Mouse (Mus musculus): ENCODE results near the gene Mfsd6l. TPM values are rescaled to one million over a fixed set of nuclear protein-coding genes. Genes with fewer than 3 reads are reported as not detected.

Mfsd6l gene
- polyA plus RNA-seq, 1 experiment from 2014 or later = not detected

DNA sequence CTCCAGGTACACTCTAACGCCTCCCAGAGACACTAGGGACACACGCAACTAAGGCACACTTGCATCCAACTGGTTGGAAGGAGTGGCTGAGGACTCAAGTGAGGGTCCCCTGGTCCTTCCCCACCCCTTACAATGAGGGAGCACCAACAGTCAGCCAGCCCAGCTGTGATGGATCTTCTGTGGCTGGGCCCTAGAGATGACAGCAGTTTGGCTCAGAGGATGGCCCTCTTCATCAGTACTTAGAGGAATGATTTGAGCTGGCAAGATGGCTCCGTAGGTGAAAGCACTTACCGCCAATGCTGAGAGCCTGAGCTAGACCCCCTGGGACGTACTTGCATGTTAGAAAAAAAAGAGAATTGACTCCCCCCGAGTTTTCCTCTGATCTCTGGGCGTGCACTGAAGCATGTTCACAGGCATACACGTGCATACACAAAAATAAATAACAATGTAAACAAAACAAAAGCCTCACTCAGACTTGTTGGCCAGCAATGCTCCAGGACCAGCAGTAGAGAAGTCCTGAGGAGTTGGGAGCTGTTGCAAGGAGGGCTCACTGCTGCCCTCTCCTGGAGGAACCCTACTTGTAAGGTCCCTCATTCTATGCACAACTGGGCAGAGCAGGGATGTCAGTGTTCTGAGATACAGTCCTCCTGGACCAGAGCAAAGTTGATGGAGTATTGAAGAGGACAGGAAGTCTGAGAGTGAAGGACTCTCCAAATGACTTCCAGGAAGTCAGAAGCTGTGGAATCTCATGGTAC lies 33.2 kb downstream of the Mfsd6l start:
- 64% methylated on average over 8 of the region's 8 CpGs for WGBS
- H3K4me3 ChIP-seq (ENCODE audit: control insufficient read depth in 1 of 2, insufficient read depth in 1 of 2, low read depth in 1 of 2, low read length in 2 of 2) = no peak overlapping the region

DNA sequence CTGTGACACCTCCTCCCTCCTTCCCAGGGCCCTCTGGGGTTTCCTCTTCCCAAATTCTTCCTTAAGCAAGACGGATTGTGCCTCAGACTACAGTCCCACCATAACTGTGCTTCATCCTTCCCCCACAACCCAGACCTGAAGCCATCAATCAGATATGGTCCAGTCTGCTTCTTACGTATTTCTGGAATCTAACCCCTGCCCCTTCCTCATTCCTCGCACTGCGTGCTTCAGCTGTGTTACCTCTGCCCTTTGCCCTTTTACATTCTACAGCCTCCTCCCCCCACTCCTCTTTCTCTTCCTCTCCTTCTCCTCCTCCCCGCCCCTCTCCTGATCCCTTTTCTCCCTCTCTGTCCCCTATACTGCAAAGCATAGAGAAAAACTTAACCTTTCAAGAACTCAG lies 35.7 kb downstream of the Mfsd6l start:
- Histone ChIP-seq H3K27ac (replicated peaks in 1 of 2; ENCODE audit: control insufficient read depth in 1 of 2, insufficient read depth in 1 of 2, low read depth in 2 of 2, low read length in 2 of 2) (0 out of 4 replicates have a peak overlapping the region, but pooled peaks of 1 of the 2 experiments have one; percentile 14), H3K9ac (ENCODE audit: low read length) (peak overlapping the region; percentile 16; the same call in 1 of the 2 replicates), H3K9me3 (ENCODE audit: control insufficient read depth, low read length) (no peaks in the 10 kb centered on the region), H3K4me1 (ENCODE audit: control insufficient read depth in 2 of 2, insufficient read depth in 2 of 2, low read length in 2 of 2) (peaks cover 27 to 29% of the 10 kb centered on the region in 2 experiments), H3K36me3 (ENCODE audit: control insufficient read depth, insufficient read depth, low read length) (no peaks in the 10 kb centered on the region), H3K27me3 (ENCODE audit: control insufficient read depth, insufficient read depth, low read length) (no peaks in the 10 kb centered on the region), H3K4me3 (ENCODE audit: control insufficient read depth in 1 of 2, insufficient read depth in 1 of 2, low read depth in 1 of 2, low read length in 2 of 2) (no peak overlapping the region), H3K4me2 (ENCODE audit: low read length) (no peak overlapping the region)
- ATAC-seq (ENCODE audit: insufficient number of reproducible peaks, insufficient read depth, low FRiP score, low read depth) = no peak
- 46% methylated on average over 5 of the region's 5 CpGs for WGBS

More for the DNA sequence above, 33.2 kb downstream of the Mfsd6l start:
- no peak; the same call in 1 of the 2 replicates for ATAC-seq (ENCODE audit: insufficient number of reproducible peaks, insufficient read depth, low FRiP score, low read depth)
- Histone ChIP-seq H3K9ac (ENCODE audit: low read length) (no peak overlapping the region), H3K36me3 (ENCODE audit: control insufficient read depth, insufficient read depth, low read length) (no peaks in the 10 kb centered on the region), H3K4me1 (ENCODE audit: control insufficient read depth in 2 of 2, insufficient read depth in 2 of 2, low read length in 2 of 2) (peaks cover 27% of the 10 kb centered on the region in 2 experiments), H3K4me2 (ENCODE audit: low read length) (no peak overlapping the region), H3K27me3 (ENCODE audit: control insufficient read depth, insufficient read depth, low read length) (no peaks in the 10 kb centered on the region), H3K27ac (replicated peaks in 1 of 2; ENCODE audit: control insufficient read depth in 1 of 2, insufficient read depth in 1 of 2, low read depth in 2 of 2, low read length in 2 of 2) (no peak overlapping the region), H3K9me3 (ENCODE audit: control insufficient read depth, low read length) (no peaks in the 10 kb centered on the region)

DNA sequence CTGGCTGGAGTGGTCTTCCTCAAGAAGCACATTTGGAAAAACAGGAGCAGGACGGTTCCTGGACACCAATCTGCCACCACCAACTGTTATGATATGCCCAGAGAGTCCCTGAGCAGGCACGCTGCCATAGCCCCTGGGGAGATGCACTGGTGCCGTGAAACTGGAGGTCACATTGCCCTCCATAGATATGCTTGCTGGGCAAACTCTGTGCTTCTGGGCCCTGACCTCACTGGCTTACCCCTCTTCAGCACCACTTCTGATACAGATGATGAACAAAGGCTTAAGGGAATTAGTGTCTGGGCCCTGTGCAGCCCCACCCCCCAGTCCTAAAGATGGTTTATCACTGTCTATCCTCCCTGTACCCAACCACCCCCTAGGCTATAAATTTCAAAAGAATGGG lies 37.3 kb downstream of the Mfsd6l start:
- Histone ChIP-seq H3K4me1 (ENCODE audit: control insufficient read depth in 2 of 2, insufficient read depth in 2 of 2, low read length in 2 of 2) (peaks cover 27 to 29% of the 10 kb centered on the region in 2 experiments), H3K27ac (replicated peaks in 1 of 2; ENCODE audit: control insufficient read depth in 1 of 2, insufficient read depth in 1 of 2, low read depth in 2 of 2, low read length in 2 of 2) (peak overlapping the region; percentile 40 to 68), H3K9me3 (ENCODE audit: control insufficient read depth, low read length) (no peaks in the 10 kb centered on the region), H3K27me3 (ENCODE audit: control insufficient read depth, insufficient read depth, low read length) (no peaks in the 10 kb centered on the region), H3K4me3 (ENCODE audit: control insufficient read depth in 1 of 2, insufficient read depth in 1 of 2, low read depth in 1 of 2, low read length in 2 of 2) (no peak overlapping the region), H3K9ac (ENCODE audit: low read length) (no peak overlapping the region), H3K36me3 (ENCODE audit: control insufficient read depth, insufficient read depth, low read length) (no peaks in the 10 kb centered on the region), H3K4me2 (ENCODE audit: low read length) (no peak overlapping the region)
- peak; percentile 30; the same call in 1 of the 2 replicates for ATAC-seq (ENCODE audit: insufficient number of reproducible peaks, insufficient read depth, low FRiP score, low read depth)
- 31% methylated on average over 3 of the region's 3 CpGs for WGBS

DNA sequence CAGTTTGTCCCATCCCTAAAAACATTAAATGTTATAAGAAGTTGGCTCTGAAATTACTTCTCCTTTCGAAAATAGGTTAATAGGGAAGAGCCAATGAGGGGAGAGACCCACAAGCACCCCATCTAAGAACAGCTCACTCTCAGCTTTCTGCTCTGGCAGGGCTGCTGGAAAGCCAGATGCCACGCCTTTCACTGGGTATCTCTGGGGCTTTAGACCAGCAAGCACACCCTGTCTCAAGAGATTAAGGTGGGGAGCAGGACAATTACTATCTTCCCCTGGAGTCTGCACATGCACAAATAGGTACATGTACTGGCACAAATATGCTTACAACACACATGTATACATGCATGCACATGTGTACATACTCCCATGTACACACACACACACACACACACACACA lies 41.9 kb downstream of the Mfsd6l start:
- no peak overlapping the region for H3K4me3 ChIP-seq (ENCODE audit: control insufficient read depth in 1 of 2, insufficient read depth in 1 of 2, low read depth in 1 of 2, low read length in 2 of 2)
- peaks cover 38 to 48% of the 10 kb centered on the region in 2 experiments for H3K4me1 ChIP-seq (ENCODE audit: control insufficient read depth in 2 of 2, insufficient read depth in 2 of 2, low read length in 2 of 2)
- H3K4me2 ChIP-seq (ENCODE audit: low read length) = no peak overlapping the region
- H3K27ac ChIP-seq (replicated peaks in 1 of 2; ENCODE audit: control insufficient read depth in 1 of 2, insufficient read depth in 1 of 2, low read depth in 2 of 2, low read length in 2 of 2) = no peak overlapping the region
- H3K27me3 ChIP-seq (ENCODE audit: control insufficient read depth, insufficient read depth, low read length) = no peaks in the 10 kb centered on the region
- no peaks in the 10 kb centered on the region for H3K9me3 ChIP-seq (ENCODE audit: control insufficient read depth, low read length)
- H3K9ac ChIP-seq (ENCODE audit: low read length) = no peak overlapping the region
- WGBS = 75% methylated on average over 2 of the region's 2 CpGs
- H3K36me3 ChIP-seq (ENCODE audit: control insufficient read depth, insufficient read depth, low read length) = no peaks in the 10 kb centered on the region
- no peak for ATAC-seq (ENCODE audit: insufficient number of reproducible peaks, insufficient read depth, low FRiP score, low read depth)

DNA sequence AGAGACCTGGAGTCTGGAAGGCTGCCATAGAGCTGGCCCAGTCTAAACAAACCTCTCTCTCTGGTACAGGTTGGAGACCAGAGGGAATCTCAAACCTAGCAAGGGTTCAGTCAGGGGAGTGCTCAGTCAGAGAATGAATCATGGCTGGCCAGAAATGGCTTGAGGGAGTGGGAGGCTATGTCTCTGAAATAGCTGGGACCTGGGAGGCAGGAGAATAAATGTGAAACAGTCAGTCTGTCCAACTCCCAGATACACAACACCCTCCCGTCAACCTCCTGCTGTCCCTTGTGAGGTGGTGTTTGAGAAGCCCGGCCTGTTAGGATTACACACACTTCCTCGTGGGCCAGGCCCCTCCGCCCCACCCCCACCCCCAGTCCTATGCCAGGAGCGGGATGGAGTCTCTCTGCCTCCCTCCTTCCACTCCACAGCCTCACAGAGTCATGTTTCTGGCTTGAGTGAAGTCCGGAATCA lies 44.6 kb downstream of the Mfsd6l start:
- Histone ChIP-seq H3K27ac (replicated peaks in 1 of 2; ENCODE audit: control insufficient read depth in 1 of 2, insufficient read depth in 1 of 2, low read depth in 2 of 2, low read length in 2 of 2) (peak overlapping the region; percentile 85 to 93), H3K36me3 (ENCODE audit: control insufficient read depth, insufficient read depth, low read length) (no peaks in the 10 kb centered on the region), H3K4me3 (ENCODE audit: control insufficient read depth in 1 of 2, insufficient read depth in 1 of 2, low read depth in 1 of 2, low read length in 2 of 2) (no peak overlapping the region), H3K9me3 (ENCODE audit: control insufficient read depth, low read length) (no peaks in the 10 kb centered on the region), H3K9ac (ENCODE audit: low read length) (peak overlapping the region; percentile 16; the same call in 1 of the 2 replicates), H3K4me2 (ENCODE audit: low read length) (no peak overlapping the region), H3K27me3 (ENCODE audit: control insufficient read depth, insufficient read depth, low read length) (no peaks in the 10 kb centered on the region), H3K4me1 (ENCODE audit: control insufficient read depth in 2 of 2, insufficient read depth in 2 of 2, low read length in 2 of 2) (peaks cover 31 to 38% of the 10 kb centered on the region in 2 experiments)
- WGBS = 14% methylated on average over 6 of the region's 6 CpGs
- ATAC-seq (ENCODE audit: insufficient number of reproducible peaks, insufficient read depth, low FRiP score, low read depth) = 0 out of 2 replicates have a peak, but pooled peaks have one; percentile 19

DNA sequence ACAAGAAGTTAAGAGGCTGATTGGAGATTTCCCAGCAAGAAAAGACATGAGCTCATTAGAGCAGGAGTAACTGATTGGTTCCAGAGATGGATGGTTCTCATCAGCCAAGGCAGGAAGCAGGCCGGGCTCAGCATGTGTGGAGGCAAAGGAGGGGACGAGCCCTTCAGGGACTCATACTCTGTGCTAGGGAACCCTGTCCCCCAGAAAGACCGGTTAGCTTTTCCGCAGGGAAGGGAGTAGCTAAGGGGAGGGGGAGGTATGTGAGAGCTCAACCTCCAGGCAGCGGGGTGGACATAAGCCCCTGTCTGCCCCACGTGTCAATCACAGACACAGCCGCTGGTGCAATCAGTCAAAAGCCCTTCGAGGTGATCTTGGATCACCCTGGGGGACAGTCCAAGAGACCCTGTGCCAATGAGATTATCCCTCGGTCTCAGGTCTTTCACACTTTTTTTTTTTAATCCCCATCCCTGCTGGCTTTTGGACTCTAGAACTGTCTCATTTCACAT lies 45.6 kb downstream of the Mfsd6l start:
- no peak overlapping the region for H3K4me3 ChIP-seq (ENCODE audit: control insufficient read depth in 1 of 2, insufficient read depth in 1 of 2, low read depth in 1 of 2, low read length in 2 of 2)
- H3K27me3 ChIP-seq (ENCODE audit: control insufficient read depth, insufficient read depth, low read length) = no peaks in the 10 kb centered on the region
- H3K4me1 ChIP-seq (ENCODE audit: control insufficient read depth in 2 of 2, insufficient read depth in 2 of 2, low read length in 2 of 2) = peaks cover 31 to 38% of the 10 kb centered on the region in 2 experiments
- no peaks in the 10 kb centered on the region for H3K36me3 ChIP-seq (ENCODE audit: control insufficient read depth, insufficient read depth, low read length)
- H3K9me3 ChIP-seq (ENCODE audit: control insufficient read depth, low read length) = no peaks in the 10 kb centered on the region
- whole genome bisulfite sequencing = 13% methylated on average over 9 of the region's 9 CpGs
- H3K27ac ChIP-seq (replicated peaks in 1 of 2; ENCODE audit: control insufficient read depth in 1 of 2, insufficient read depth in 1 of 2, low read depth in 2 of 2, low read length in 2 of 2) = peak overlapping the region; percentile 85 to 93
- H3K9ac ChIP-seq (ENCODE audit: low read length) = peak overlapping the region; percentile 39; the same call in 1 of the 2 replicates
- no peak for ATAC-seq (ENCODE audit: insufficient number of reproducible peaks, insufficient read depth, low FRiP score, low read depth)
- 0 out of 2 replicates have a peak overlapping the region, but pooled peaks have one; percentile 26 for H3K4me2 ChIP-seq (ENCODE audit: low read length)

DNA sequence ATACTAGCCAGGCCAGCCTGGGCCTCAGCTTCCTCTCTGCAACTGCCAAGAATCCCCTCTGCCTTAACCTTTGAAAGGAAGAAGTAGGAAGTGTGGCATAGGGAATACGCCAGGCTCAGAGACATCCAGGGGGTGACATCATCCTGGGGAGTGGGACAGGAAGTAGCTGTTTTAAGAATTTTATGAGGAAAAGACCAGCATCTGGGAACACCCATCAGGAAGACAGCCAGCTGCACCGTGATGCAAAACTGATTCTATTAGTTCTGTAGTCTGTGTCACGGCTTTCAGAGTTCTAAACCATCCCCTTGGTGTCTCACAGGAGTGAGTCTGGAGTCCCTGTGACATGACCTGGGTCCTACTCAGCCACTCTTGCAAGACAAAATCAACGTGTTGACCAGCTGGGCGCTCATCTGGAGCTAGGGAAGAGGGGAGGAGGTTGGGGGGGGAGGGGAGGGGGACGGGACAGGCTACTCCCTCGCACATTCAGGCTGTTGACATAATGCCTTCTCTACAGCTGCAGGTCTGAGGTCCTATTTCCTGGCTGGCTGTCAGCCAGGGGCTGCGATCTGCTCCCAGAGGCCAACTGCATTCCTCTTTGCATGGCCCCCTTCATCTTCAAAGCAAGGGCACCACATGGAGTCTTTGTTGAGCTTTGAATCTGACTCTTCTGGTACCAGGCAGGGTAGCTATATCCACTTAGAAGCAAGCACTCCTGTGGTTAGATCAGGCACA lies 46.4 kb downstream of the Mfsd6l start:
- no peak overlapping the region for H3K4me3 ChIP-seq (ENCODE audit: control insufficient read depth in 1 of 2, insufficient read depth in 1 of 2, low read depth in 1 of 2, low read length in 2 of 2)
- 2% methylated on average over 8 of the region's 8 CpGs for WGBS
- peak overlapping the region; percentile 39; the same call in 1 of the 2 replicates for H3K9ac ChIP-seq (ENCODE audit: low read length)
- no peaks in the 10 kb centered on the region for H3K27me3 ChIP-seq (ENCODE audit: control insufficient read depth, insufficient read depth, low read length)
- H3K9me3 ChIP-seq (ENCODE audit: control insufficient read depth, low read length) = no peaks in the 10 kb centered on the region
- H3K36me3 ChIP-seq (ENCODE audit: control insufficient read depth, insufficient read depth, low read length) = no peaks in the 10 kb centered on the region
- H3K4me1 ChIP-seq (ENCODE audit: control insufficient read depth in 2 of 2, insufficient read depth in 2 of 2, low read length in 2 of 2) = peaks cover 31 to 38% of the 10 kb centered on the region in 2 experiments
- peak overlapping the region; percentile 26; the same call in 1 of the 2 replicates for H3K4me2 ChIP-seq (ENCODE audit: low read length)
- ATAC-seq (ENCODE audit: insufficient number of reproducible peaks, insufficient read depth, low FRiP score, low read depth) = peak; percentile 75
- H3K27ac ChIP-seq (replicated peaks in 1 of 2; ENCODE audit: control insufficient read depth in 1 of 2, insufficient read depth in 1 of 2, low read depth in 2 of 2, low read length in 2 of 2) = peak overlapping the region; percentile 93 to 94
